Mouse (Mus musculus) liver, postnatal 0 days (tissue): ENCODE data around the gene Wnk2. TPM values are rescaled to one million over a fixed set of nuclear protein-coding genes. Genes with fewer than 3 reads are reported as not detected.

ENCODE experiments used
- ATAC-seq: fragments of 200-750 bp; cut with Nextera tagmentation; 2 replicates; pipeline ENCODE4 v1.8.0; 2017; ENCODE audit warnings: mild to moderate bottlenecking, moderate library complexity
- DNase-seq: peaks from one replicate; pipeline ENCODE4 v3.0.0-alpha.2; 2016
- H3K27ac ChIP-seq: fragments of 300-500 bp; sonication (generic); 2 replicates; pipeline ENCODE4 v1.5.1; 2014; ENCODE audit warnings: antibody characterized with exemption, moderate library complexity, mild to moderate bottlenecking, low read depth
- H3K27me3 ChIP-seq: fragments of 300-500 bp; sonication (generic); 2 replicates; pipeline ENCODE4 v1.6.1; 2014; ENCODE audit warnings: low read length, control low read depth, mixed read lengths; ENCODE audit not compliant: insufficient read depth
- H3K36me3 ChIP-seq: fragments of 300-500 bp; sonication (generic); replicated peaks from 2 replicates; pipeline ENCODE4 v1.6.1; 2014; ENCODE audit warnings: mild to moderate bottlenecking, control low read depth, low read length, moderate library complexity, mixed read lengths; ENCODE audit not compliant: insufficient read depth
- H3K4me1 ChIP-seq: fragments of 300-500 bp; sonication (generic); 2 replicates; pipeline ENCODE4 v1.6.1; 2014; ENCODE audit warnings: antibody characterized with exemption, mild to moderate bottlenecking, control low read depth; ENCODE audit not compliant: insufficient read depth
- H3K4me2 ChIP-seq: fragments of 300-500 bp; sonication (generic); 2 replicates; pipeline ENCODE4 v1.6.1; 2014; ENCODE audit warnings: low read depth, mild to moderate bottlenecking, low read length, moderate library complexity, mixed read lengths
- H3K4me3 ChIP-seq: fragments of 300-500 bp; sonication (generic); 2 replicates; pipeline ENCODE4 v1.5.1; 2014; ENCODE audit warnings: low read depth, low read length
- H3K9ac ChIP-seq: fragments of 300-500 bp; sonication (generic); replicated peaks from 2 replicates; pipeline ENCODE4 v1.6.1; 2014; ENCODE audit warnings: mild to moderate bottlenecking, moderate library complexity
- H3K9me3 ChIP-seq: fragments of 300-500 bp; sonication (generic); 2 replicates; pipeline ENCODE4 v1.6.1; 2016; ENCODE audit warnings: mild to moderate bottlenecking, control low read depth, low read length, mixed read lengths
- CTCF ChIP-seq: sonication (generic); IDR thresholded peaks from 2 replicates; pipeline ENCODE4 v1.5.1; 2016; ENCODE audit warnings: antibody characterized with exemption, low read depth
- EP300 ChIP-seq: IDR thresholded peaks from 2 replicates; pipeline ENCODE4 v1.6.1; 2016; ENCODE audit warnings: antibody characterized with exemption, low read depth, mild to moderate bottlenecking
- WGBS: fragments of 180-500 bp; shearing (Covaris S2); extraction: QIAGEN DNeasy Blood & Tissue Kit; methylation state at CpG from one replicate; pipeline ENCODE4 v1.1.7; 2014; ENCODE audit not compliant: insufficient replicate concordance; 5-methylcytosine and 5-hydroxymethylcytosine counted together
- polyA plus RNA-seq: library from polyadenylated mRNA; unstranded; fragments of >200 nt; fragmentation: Nextera tagmentation; extraction: Ambion mirVana; gene quantifications from 2 replicates; pipeline ENCODE4 v1.2.1, GENCODE M21; 2015

The Wnk2 gene
- polyA plus RNA-seq, 1 experiment from 2014 or later = 0.13 TPM

- H3K4me1 ChIP-seq = peaks cover 6% of the 10 kb centered on the region
- H3K36me3 ChIP-seq = no peaks in the 10 kb centered on the region
- no peak overlapping the region for H3K4me3 ChIP-seq
- no peak for TF ChIP-seq EP300
- 24% methylated on average over 4 of the region's 4 CpGs for WGBS
- no peak for DNase-seq
- H3K4me2 ChIP-seq = no peak overlapping the region
- no peaks in the 10 kb centered on the region for H3K27me3 ChIP-seq
- H3K9ac ChIP-seq = no peak overlapping the region
- no peak for ATAC-seq
- no peaks in the 10 kb centered on the region for H3K9me3 ChIP-seq
- H3K27ac ChIP-seq = no peak overlapping the region
Measured at GRCm38 (mm10) chr13:49162722-49163121, 14.9 kb upstream of the Wnk2 start.

- H3K27ac ChIP-seq = no peak overlapping the region
- H3K4me3 ChIP-seq = no peak overlapping the region
- peaks cover 6% of the 10 kb centered on the region for H3K4me1 ChIP-seq
- H3K36me3 ChIP-seq = no peaks in the 10 kb centered on the region
- no peak for ATAC-seq
- TF ChIP-seq CTCF (no peak), EP300 (no peak)
- DNase-seq = no peak
- no peak overlapping the region for H3K9ac ChIP-seq
- no peaks in the 10 kb centered on the region for H3K27me3 ChIP-seq
- H3K4me2 ChIP-seq = no peak overlapping the region
- 48% methylated on average over 2 of the region's 2 CpGs for WGBS
- H3K9me3 ChIP-seq = no peaks in the 10 kb centered on the region
Measured at GRCm38 (mm10) chr13:49161236-49161635, 13.4 kb upstream of the Wnk2 start.

- no peak overlapping the region for H3K27ac ChIP-seq
- H3K4me1 ChIP-seq = peaks cover 6% of the 10 kb centered on the region
- no peak overlapping the region for H3K4me3 ChIP-seq
- no peaks in the 10 kb centered on the region for H3K9me3 ChIP-seq
- WGBS = 77% methylated on average over 10 of the region's 10 CpGs
- no peak overlapping the region for H3K9ac ChIP-seq
- H3K4me2 ChIP-seq = no peak overlapping the region
- no peak for ATAC-seq
- TF ChIP-seq EP300 = no peak
- TF ChIP-seq CTCF = no peak
- no peaks in the 10 kb centered on the region for H3K36me3 ChIP-seq
- no peaks in the 10 kb centered on the region for H3K27me3 ChIP-seq
- DNase-seq = no peak
Measured at GRCm38 (mm10) chr13:49158040-49158713, 10.4 kb upstream of the Wnk2 start.

- ATAC-seq = no peak
- Histone ChIP-seq H3K36me3 (no peaks in the 10 kb centered on the region), H3K27me3 (no peaks in the 10 kb centered on the region), H3K4me1 (peaks cover 6% of the 10 kb centered on the region), H3K4me2 (no peak overlapping the region), H3K4me3 (no peak overlapping the region), H3K9me3 (no peaks in the 10 kb centered on the region), H3K27ac (no peak overlapping the region), H3K9ac (no peak overlapping the region)
- no peak for DNase-seq
- TF ChIP-seq CTCF (peak; percentile 54), EP300 (no peak)
- 71% methylated on average over 4 of the region's 4 CpGs for WGBS
Measured at GRCm38 (mm10) chr13:49156645-49157044, 8.8 kb upstream of the Wnk2 start.

- 65% methylated on average over 7 of the region's 7 CpGs for WGBS
- Histone ChIP-seq H3K4me1 (peaks cover 5% of the 10 kb centered on the region), H3K9me3 (no peaks in the 10 kb centered on the region)
Measured at GRCm38 (mm10) chr13:49154621-49155020, 6.8 kb upstream of the Wnk2 start.

GRCm38 (mm10) chr13:49154028-49154427, 6.2 kb upstream of the Wnk2 start:
- no peak overlapping the region for H3K4me2 ChIP-seq
- H3K27ac ChIP-seq = no peak overlapping the region
- TF ChIP-seq EP300 (no peak), CTCF (no peak)
- H3K9me3 ChIP-seq = no peaks in the 10 kb centered on the region
- peaks cover 6% of the 10 kb centered on the region for H3K27me3 ChIP-seq
- H3K9ac ChIP-seq = no peak overlapping the region
- WGBS = 73% methylated on average over 10 of the region's 10 CpGs
- no peak overlapping the region for H3K4me3 ChIP-seq
- DNase-seq = no peak
- ATAC-seq = no peak
- no peaks in the 10 kb centered on the region for H3K4me1 ChIP-seq
- H3K36me3 ChIP-seq = no peaks in the 10 kb centered on the region

More at GRCm38 (mm10) chr13:49154621-49155020, 6.8 kb upstream of the Wnk2 start:
- H3K9ac ChIP-seq = no peak overlapping the region
- no peak overlapping the region for H3K4me2 ChIP-seq
- H3K27ac ChIP-seq = no peak overlapping the region
- TF ChIP-seq CTCF (no peak), EP300 (no peak)
- no peaks in the 10 kb centered on the region for H3K36me3 ChIP-seq
- H3K27me3 ChIP-seq = 0 out of 2 replicates have a peak, but pooled peaks cover under 1% of the 10 kb centered on the region
- DNase-seq = no peak
- no peak overlapping the region for H3K4me3 ChIP-seq
- ATAC-seq = no peak
